Mouse (Mus musculus) neutrophil, adult 5-6 weeks (primary cell): Measurements from ENCODE around the gene Nr1h4. TPM values are rescaled to one million over a fixed set of nuclear protein-coding genes. Genes with fewer than 3 reads are reported as not detected.

Source experiments
- ATAC-seq: fragments of 151-379, 151-347 bp; 2 replicates; pipeline ENCODE4 v1.8.0; 2017; ENCODE audit warnings: mild to moderate bottlenecking, moderate TSS enrichment; ENCODE audit not compliant: insufficient number of reproducible peaks, poor library complexity, low FRiP score, severe bottlenecking; ENCODE audit errors: extremely low read depth
- total RNA-seq: library from RNA; stranded (forward); fragments of 200-1000 nt; gene quantifications from 2 replicates; pipeline ENCODE4 v1.2.3, GENCODE M21; 2017

The Nr1h4 gene
- total RNA-seq, 1 experiment from 2014 or later, result not detected

DNA sequence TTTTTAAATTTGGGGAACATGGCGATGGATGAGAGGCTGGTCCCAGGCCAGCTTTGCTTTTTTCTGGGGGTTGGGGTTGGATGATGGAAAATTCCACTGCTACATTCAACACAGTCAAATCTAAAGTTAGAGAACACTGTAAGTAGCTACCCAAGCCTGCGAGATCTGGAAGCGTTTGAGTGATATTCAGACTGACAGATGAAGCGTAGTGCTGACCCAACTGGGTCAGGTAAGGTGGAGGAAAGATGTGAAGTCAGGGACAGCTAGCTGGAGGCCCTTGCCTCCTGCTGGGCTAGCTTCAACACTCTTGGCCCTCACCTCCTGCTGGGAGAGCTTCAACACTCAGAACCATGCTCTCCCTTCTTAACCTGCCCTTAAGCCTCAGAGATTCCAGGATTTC lies 128.4 kb downstream of the Nr1h4 start:
- ATAC-seq, result no peak

Other genes with a start within 250 kb of the Nr1h4 start
- gene Ano4, start 188.8 kb downstream of the Nr1h4 start, total RNA-seq, result not detected in 2 replicates
- 0.47 and 1.4 TPM in 2 replicates for gene Gas2l3, start 89.6 kb downstream of the Nr1h4 start, total RNA-seq
- 0.12 and 0.37 TPM in 2 replicates for gene Slc17a8, start 87.7 kb upstream of the Nr1h4 start, total RNA-seq
- 57.4 and 61.5 TPM in 2 replicates for gene Scyl2, start 152.7 kb upstream of the Nr1h4 start, total RNA-seq
- gene Actr6, start 198.7 kb upstream of the Nr1h4 start, total RNA-seq, result 15.4 and 18.4 TPM in 2 replicates
- 57.1 and 59.6 TPM in 2 replicates for gene Uhrf1bp1l, start 211.4 kb upstream of the Nr1h4 start, total RNA-seq